Mouse (Mus musculus) kidney, adult 2 months (tissue): ENCODE measurements around the gene Sgpp1. TPM values are rescaled to one million over a fixed set of nuclear protein-coding genes. Genes with fewer than 3 reads are reported as not detected.
"Not testable (repeated sequence)": the region's sequence is repeated elsewhere in the genome, so short reads cannot be mapped to it uniquely, and the experiment has no call there.

Experiments used
- DNase-seq: peaks from one replicate; pipeline ENCODE4 v3.0.0; 2021
- H3K27ac ChIP-seq: fragments of 200-500 bp; 2 replicates; pipeline ENCODE4 v1.5.1; 2012; ENCODE audit warnings: low read depth, low read length, control low read depth, inconsistent platforms; ENCODE audit not compliant: insufficient read depth
- H3K27me3 ChIP-seq: fragments of 200-500 bp; replicated peaks from 2 replicates; pipeline ENCODE4 v1.6.1; 2012; ENCODE audit warnings: mild to moderate bottlenecking, moderate library complexity, low read length, inconsistent platforms; ENCODE audit not compliant: control insufficient read depth, insufficient read depth
- H3K36me3 ChIP-seq: fragments of 200-500 bp; 2 replicates; pipeline ENCODE4 v1.6.1; 2012; ENCODE audit warnings: mild to moderate bottlenecking, moderate library complexity, low read length, inconsistent platforms; ENCODE audit not compliant: control insufficient read depth, insufficient read depth
- H3K4me1 ChIP-seq: fragments of 200-500 bp; 2 replicates; pipeline ENCODE4 v1.6.1; 2011; ENCODE audit warnings: low read length; ENCODE audit not compliant: control insufficient read depth, insufficient read depth
- H3K4me3 ChIP-seq: fragments of 200-500 bp; 2 replicates; pipeline ENCODE4 v1.5.1; 2011; ENCODE audit warnings: mild to moderate bottlenecking, low read depth, low read length, control low read depth; ENCODE audit not compliant: insufficient read depth
- CTCF ChIP-seq: fragments of 200-500 bp; conservative IDR thresholded peaks from 2 replicates; pipeline ENCODE4 v1.5.1; 2011; ENCODE audit warnings: low read depth, mild to moderate bottlenecking, control low read depth, low read length, moderate library complexity, mixed read lengths; ENCODE audit not compliant: insufficient read depth, insufficient read length
- POLR2A ChIP-seq: fragments of 200-500 bp; IDR thresholded peaks from one replicate; pipeline ENCODE4 v1.6.1; 2011; ENCODE audit warnings: low read depth, low read length, control low read depth
- WGBS: fragments of 180-500 bp; shearing (Covaris S2); methylation state at CpG from one replicate; pipeline ENCODE4 v1.1.7; 2018; 5-methylcytosine and 5-hydroxymethylcytosine counted together
- polyA plus RNA-seq: library from polyadenylated mRNA; depleted of rRNA; stranded (reverse); fragments of >200 nt; gene quantifications from 2 replicates; pipeline ENCODE4 v1.2.3, GENCODE M21; 2012

Sgpp1 gene
- polyA plus RNA-seq, 1 experiment, result 78.3 TPM

GRCm38 (mm10) chr12:75724621-75725324 is 10.8 kb downstream of the Sgpp1 start:
- TF ChIP-seq POLR2A (no peak), CTCF (no peak)
- WGBS, result 85% methylated on average over 14 of the region's 14 CpGs
- H3K4me3 ChIP-seq, result no peak overlapping the region
- DNase-seq, result no peak
- peaks cover 10% of the 10 kb centered on the region; the same call in 1 of the 2 replicates for H3K4me1 ChIP-seq
- no peaks in the 10 kb centered on the region for H3K36me3 ChIP-seq
- no peak overlapping the region for H3K27ac ChIP-seq
- H3K27me3 ChIP-seq, result no peaks in the 10 kb centered on the region

GRCm38 (mm10) chr12:75723839-75724463 is 11.6 kb downstream of the Sgpp1 start:
- Histone ChIP-seq H3K36me3 (peaks cover 3% of the 10 kb centered on the region; the same call in 1 of the 2 replicates), H3K4me3 (no peak overlapping the region), H3K27ac (no peak overlapping the region), H3K4me1 (peaks cover 10% of the 10 kb centered on the region; the same call in 1 of the 2 replicates), H3K27me3 (no peaks in the 10 kb centered on the region)
- DNase-seq, result no peak
- 93% methylated on average over 11 of the region's 11 CpGs for WGBS
- no peak for TF ChIP-seq POLR2A

GRCm38 (mm10) chr12:75721941-75722340 is 13.6 kb downstream of the Sgpp1 start:
- no peak for DNase-seq
- Histone ChIP-seq H3K4me3 (no peak overlapping the region), H3K27me3 (no peaks in the 10 kb centered on the region), H3K27ac (peak overlapping the region; percentile 31), H3K36me3 (peaks cover 3% of the 10 kb centered on the region; the same call in 1 of the 2 replicates), H3K4me1 (peaks cover 7% of the 10 kb centered on the region; the same call in 1 of the 2 replicates)
- TF ChIP-seq POLR2A (no peak), CTCF (no peak)
- 28% methylated on average over 4 of the region's 4 CpGs for WGBS

- DNase-seq, result peak; percentile 49
- WGBS, result 48% methylated on average over 9 of the region's 9 CpGs
- Histone ChIP-seq H3K4me3 (no peak overlapping the region), H3K27me3 (no peaks in the 10 kb centered on the region), H3K36me3 (peaks cover 3% of the 10 kb centered on the region; the same call in 1 of the 2 replicates), H3K27ac (peak overlapping the region; percentile 9; the same call in 1 of the 2 replicates), H3K4me1 (peaks cover 7% of the 10 kb centered on the region; the same call in 1 of the 2 replicates)
- TF ChIP-seq CTCF (no peak), POLR2A (no peak)
Measured at GRCm38 (mm10) chr12:75721006-75721405, 14.5 kb downstream of the Sgpp1 start.

GRCm38 (mm10) chr12:75713596-75713995 is 21.9 kb downstream of the Sgpp1 start:
- 63% methylated on average over 9 of the region's 9 CpGs for WGBS
- Histone ChIP-seq H3K4me3 (no peak overlapping the region), H3K27ac (no peak overlapping the region)

GRCm38 (mm10) chr12:75712905-75713304 is 22.6 kb downstream of the Sgpp1 start:
- H3K27me3 ChIP-seq, DNase-seq, H3K4me3 ChIP-seq, H3K4me1 ChIP-seq, H3K36me3 ChIP-seq, H3K27ac ChIP-seq: not testable (repeated sequence)
- 92% methylated on average over 7 of the region's 7 CpGs for WGBS

More at GRCm38 (mm10) chr12:75713596-75713995, 21.9 kb downstream of the Sgpp1 start:
- no peaks in the 10 kb centered on the region for H3K27me3 ChIP-seq
- DNase-seq, result no peak
- H3K36me3 ChIP-seq, result no peaks in the 10 kb centered on the region
- TF ChIP-seq POLR2A (no peak), CTCF (no peak)
- no peaks in the 10 kb centered on the region for H3K4me1 ChIP-seq

GRCm38 (mm10) chr12:75710596-75711376 is 24.7 kb downstream of the Sgpp1 start:
- no peak for DNase-seq
- 87% methylated on average over 9 of the region's 9 CpGs for WGBS
- H3K27me3 ChIP-seq, result no peaks in the 10 kb centered on the region
- TF ChIP-seq CTCF (no peak), POLR2A (no peak)
- no peak overlapping the region for H3K4me3 ChIP-seq
- no peaks in the 10 kb centered on the region for H3K36me3 ChIP-seq
- no peak overlapping the region for H3K27ac ChIP-seq
- H3K4me1 ChIP-seq, result peaks cover 3% of the 10 kb centered on the region; the same call in 1 of the 2 replicates
